Mouse (Mus musculus): ENCODE measurements around the gene Clcf1.

The Clcf1 gene

GRCm38 (mm10) chr19:4192251-4192985 lies 21.6 kb upstream of the Clcf1 start:
- no peak for DNase-seq (ENCODE audit: low spot score in 2 of 2)

DNA sequence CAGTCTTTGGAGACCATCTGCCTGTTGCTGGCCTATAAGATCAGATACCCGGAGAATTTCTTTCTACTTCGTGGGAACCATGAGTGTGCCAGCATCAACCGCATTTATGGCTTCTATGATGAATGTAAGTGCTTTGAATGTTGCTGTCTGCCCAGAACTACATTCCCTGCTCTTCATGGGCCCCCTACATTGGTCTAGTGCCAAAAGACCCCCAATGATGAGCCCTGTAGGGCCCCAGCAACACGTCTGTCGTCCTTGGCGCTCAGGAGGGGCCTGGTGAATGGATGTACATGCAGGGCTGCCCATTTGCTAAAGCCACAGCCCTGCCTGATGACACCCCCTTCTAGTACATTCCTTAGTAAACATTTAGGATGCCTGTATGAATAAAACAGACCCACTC lies 20.9 kb upstream of the Clcf1 start:
- DNase-seq (ENCODE audit: low spot score in 2 of 2), result no peak

DNA sequence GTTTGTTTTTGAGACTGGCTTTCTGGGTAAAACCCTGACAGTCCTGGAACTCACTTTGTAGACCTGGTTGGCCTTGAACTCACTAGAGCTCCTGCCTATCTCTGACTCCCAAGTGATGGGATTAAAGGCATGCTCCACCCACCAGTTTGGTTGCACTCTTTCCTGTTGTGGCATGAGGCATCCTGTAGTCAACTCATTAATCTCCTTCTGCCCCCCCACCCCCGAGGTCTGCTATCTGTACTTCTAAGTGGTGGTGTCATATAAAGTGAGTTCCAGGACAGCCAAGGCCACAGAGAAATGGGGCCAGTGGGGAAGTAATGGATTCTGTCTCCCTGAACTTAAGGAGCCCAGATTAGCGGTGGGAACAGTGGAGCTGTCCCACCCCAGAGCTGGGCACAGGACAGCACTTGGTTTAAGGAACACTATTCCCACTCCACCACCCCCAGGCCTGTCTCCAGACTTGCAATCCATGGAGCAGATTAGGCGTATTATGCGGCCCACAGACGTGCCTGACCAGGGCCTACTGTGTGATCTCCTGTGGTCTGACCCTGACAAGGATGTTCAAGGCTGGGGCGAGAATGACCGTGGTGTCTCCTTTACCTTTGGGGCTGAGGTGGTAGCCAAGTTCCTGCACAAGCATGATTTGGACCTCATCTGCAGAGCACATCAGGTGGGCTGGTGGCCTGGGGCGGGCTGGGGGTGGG lies 19.9 kb upstream of the Clcf1 start:
- no peak for DNase-seq (ENCODE audit: low spot score in 2 of 2)

GRCm38 (mm10) chr19:4194776-4195650 lies 19.0 kb upstream of the Clcf1 start:
- no peak for DNase-seq (ENCODE audit: low spot score in 2 of 2)

DNA sequence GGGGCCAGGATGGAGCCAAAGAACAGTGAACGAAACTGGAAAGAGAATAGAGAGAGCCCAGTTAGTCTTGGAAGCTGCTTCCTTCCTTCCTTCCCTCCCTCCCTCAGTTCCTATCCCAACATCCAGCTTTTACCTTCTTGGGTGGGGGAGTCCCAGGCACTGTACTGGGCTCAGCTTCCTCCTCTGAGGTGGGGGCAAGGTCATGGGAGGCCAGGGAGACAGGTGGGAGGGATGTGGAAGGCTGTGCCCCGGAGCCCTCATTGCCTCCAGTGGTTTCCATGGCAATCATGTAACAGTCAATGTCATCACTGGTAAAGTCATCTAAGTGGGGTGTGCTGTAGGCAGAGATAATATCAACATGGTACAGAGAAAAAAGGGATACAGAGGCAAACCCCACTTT lies 18.0 kb upstream of the Clcf1 start:
- no peak for DNase-seq (ENCODE audit: low spot score in 2 of 2)

GRCm38 (mm10) chr19:4196548-4196947 lies 17.5 kb upstream of the Clcf1 start:
- DNase-seq (ENCODE audit: low spot score in 2 of 2), result peak in 1 of 2 experiments; percentile 49

GRCm38 (mm10) chr19:4197180-4197579 lies 16.9 kb upstream of the Clcf1 start:
- no peak for DNase-seq (ENCODE audit: low spot score in 2 of 2)

- peak; percentile 94 to 96 for DNase-seq (ENCODE audit: low spot score in 2 of 2)
Measured at GRCm38 (mm10) chr19:4201291-4201909, 12.6 kb upstream of the Clcf1 start, which contains the start of gene Rad9a. Rad9a (minus strand) TSS chr19:4201662.

DNA sequence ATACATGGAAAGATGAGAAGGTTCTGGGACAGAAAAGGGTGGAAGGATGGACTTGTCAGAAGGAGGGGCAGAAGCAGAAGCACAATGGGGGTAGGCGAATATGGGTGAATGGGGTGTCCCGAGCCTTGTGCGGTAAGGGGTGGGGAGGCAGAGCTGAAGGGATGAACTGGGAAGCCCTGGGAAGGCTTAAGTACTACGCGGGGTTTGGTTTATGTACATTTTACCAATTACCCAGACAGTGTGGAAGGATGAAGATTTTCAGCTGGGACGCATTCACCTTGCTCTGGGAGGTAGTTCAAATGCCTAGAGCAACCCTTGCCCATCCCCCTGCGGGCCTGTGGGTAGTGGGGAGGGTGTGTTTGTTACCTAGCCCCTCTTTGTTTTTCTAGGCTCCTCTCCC lies 11.9 kb upstream of the Clcf1 start:
- DNase-seq (ENCODE audit: low spot score in 2 of 2), result no peak

DNA sequence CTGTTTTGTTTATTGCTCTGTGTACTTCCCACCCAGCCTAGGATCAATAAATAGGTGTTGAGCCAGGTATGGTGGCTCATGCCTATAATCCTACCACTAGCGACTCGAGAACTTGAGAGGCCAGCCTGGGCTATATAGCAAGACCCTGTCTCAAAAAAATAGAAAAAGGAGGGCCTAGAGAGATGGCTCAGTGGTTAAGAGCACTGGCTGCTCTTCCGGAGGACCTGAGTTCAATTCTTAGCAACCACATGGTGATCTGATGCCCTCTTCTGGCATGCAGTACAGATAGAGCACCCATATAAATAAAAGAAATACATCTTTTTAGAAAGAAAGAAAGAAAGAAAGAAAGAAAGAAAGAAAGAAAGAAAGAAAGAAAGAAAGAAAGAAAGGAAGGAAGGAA lies 10.9 kb upstream of the Clcf1 start:
- no peak for DNase-seq (ENCODE audit: low spot score in 2 of 2)

GRCm38 (mm10) chr19:4203604-4204326 lies 10.3 kb upstream of the Clcf1 start:
- no peak for DNase-seq (ENCODE audit: low spot score in 2 of 2)

DNA sequence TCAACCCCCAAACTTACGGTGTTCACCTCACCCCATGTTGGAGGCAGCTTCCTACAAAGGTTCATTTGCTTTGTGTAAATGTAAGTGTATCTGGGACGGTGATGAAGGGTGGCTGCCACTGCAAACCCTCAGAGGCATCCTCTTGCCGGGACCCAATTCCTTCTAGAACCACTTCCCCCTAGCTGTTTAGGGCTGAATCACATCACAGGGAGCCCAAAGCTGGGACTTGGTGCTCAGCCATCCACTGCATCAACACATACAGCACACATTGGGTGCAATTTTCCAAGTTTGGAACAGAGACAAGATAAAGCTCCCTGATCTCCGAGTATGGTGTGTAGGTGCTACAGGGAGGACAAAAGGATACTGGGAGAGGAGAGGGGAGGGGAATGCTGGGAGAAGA lies 9.1 kb upstream of the Clcf1 start:
- DNase-seq (ENCODE audit: low spot score in 2 of 2), result no peak

- peak; percentile 72 to 76 for DNase-seq (ENCODE audit: low spot score in 2 of 2)
Measured at GRCm38 (mm10) chr19:4206971-4207370, 7.1 kb upstream of the Clcf1 start.

DNA sequence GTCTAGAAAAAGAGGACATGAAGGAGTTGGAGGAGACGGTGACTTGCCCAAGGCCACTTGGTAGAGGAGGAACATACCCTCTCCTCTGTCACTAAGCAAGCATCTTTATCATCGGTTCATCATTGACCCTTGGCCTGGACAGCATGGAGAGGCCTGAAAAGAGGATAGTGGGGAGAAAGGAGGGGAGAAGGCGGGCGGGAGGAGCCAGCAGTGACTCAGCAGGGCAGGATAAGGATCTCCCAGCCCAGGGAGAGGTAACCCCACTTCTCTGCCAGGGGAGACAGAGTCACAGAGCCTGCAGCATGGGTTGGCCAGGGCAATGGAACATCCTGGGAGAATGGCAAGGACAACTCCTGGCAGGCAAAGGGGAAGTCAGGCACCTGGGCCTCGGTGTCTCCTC lies 5.5 kb upstream of the Clcf1 start:
- no peak for DNase-seq (ENCODE audit: low spot score in 2 of 2)

GRCm38 (mm10) chr19:4211891-4212588 lies 2.0 kb upstream of the Clcf1 start:
- no peak for DNase-seq (ENCODE audit: low spot score in 2 of 2)

DNA sequence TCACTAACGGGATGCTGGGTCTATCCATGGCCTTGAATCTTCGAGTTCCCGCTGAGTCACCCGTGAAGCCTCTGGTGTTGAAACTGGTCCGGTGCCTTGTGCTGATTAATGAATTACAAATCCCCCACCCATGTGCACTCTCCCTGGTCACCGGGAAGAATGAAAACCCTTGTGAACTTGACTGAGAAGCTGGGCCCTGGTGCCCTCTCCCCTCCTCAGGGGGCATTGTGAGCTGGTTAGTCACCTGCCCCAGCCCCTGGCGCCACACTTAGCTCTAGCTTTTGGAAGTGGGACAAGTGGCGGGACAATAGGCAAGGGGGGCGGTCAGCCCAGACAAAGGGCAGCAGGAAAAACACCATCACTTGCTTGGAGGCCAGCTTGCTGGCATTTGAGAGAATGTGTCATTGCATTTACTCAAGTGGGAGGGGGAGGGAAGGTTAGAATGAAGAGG lies 489 bp upstream of the Clcf1 start:
- peak in 1 of 2 experiments; percentile 41 for DNase-seq (ENCODE audit: low spot score in 2 of 2)

DNA sequence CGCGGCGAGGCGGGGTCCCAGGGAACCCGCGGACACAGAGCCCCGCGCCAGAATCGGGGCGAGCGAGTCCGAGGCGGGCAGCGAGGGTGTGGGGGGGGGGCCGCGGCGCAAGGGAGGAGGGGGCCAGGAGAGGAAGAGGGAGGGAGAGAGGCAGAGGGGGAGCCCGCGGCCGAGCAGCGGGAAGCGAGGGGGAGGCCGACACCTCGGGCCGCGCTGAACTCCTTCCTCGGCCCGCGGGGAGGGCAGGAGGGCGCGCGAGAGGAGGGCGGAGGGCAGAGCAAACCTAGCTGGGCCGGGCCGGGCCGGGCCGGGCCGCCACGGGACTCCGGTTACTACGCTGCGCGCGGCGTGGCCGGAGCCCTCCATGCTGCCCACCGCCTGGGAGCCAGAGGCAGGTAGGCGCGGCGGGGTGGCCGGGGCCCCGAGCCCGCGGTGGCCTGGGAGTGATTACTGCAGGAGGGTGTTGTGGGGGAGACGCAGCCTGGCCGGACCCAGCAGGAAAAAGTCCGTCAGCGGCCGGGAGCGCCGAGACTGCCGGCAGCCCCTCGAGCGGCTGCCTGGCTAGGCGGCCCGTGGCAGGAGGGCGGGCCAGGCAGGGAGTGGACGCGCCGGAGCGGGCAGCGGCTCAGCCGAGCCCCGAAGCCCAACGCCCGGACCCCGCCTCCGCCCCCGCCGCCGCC lies 873 bp downstream of the Clcf1 start:
- no peak for DNase-seq (ENCODE audit: low spot score in 2 of 2)

GRCm38 (mm10) chr19:4215451-4215840 lies 1.4 kb downstream of the Clcf1 start:
- no peak for DNase-seq (ENCODE audit: low spot score in 2 of 2)

DNA sequence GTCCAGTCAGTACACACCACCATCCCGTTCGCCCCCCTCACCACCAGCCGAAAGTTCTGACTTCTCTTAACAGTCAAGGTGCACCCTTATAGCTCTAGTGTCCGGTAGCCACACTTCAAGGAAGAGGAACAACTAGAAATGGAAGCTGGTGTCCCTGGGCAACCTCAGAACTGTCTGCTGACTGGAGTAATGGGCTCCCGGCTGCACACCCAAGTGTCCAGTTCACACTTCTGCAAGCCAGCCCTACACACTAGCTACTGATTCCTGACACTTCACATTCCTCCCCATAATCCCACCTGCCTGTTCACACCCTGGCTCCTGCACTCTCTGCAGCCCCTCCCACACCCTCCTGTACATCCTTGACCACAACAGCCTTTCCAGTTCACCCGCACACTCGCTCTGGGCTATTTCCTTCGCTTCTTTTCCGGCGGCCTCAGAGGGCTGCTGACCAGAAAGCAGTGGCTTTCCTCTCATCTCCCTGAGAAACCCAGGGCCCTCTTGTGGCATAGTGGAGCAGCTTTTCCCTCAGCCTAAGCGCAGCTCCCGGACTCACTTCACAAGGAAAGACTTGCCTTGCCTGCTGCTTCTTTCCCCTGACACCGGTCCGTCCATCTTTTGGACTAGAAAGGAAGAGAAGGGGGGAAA lies 2.1 kb downstream of the Clcf1 start:
- no peak for DNase-seq (ENCODE audit: low spot score in 2 of 2)

Data from urinary bladder, postnatal 36 days (tissue).